Mouse (Mus musculus): ENCODE results near the gene Zfp639.
A peak's percentile ranks its signal among the peaks of the same experiment; 100 is the strongest.

Zfp639 gene

DNA sequence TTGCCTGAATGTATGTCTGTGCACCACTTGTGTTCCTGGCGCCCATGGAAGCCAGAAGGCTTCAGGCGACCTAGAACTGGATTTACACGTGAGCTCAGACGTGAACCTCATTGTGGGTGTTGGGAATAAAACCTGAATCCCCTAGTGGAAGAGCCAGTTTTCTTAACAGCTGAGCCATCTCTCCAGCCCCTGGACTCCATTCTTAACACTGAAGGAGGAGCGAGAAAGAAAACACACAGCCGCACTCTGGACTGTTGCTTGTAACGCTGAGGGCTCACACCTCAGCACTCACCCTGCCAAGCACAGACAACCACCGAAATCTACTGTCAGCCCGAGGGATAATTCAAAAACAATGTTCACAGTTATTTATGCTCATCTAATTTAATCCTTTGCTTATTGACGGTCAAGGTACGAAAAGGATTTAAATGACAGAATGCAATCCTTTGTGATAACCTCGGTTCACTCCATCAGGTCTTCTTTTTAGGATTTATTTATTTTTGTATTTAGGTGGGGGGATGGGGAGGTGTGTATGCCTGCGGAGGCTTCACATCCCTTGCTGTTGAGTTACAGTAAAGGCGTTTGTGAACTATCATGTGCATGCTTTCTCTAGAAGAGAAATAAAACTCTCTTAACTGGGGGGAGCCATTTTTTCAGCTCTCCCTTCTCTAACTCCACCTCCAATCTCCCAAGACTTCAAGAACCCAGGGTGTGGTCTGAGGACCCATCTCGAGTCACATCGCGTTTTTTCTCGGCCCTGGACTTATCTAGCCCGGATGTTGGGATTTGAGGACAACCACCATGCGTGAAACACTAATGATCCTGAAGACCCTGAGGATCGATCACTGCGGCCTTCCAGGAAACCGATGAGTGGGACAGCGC lies at the start of gene Zfp639:
TSS of gene Zfp639 (plus strand) at position 764 of the 879 bp plus-strand sequence.
- DNase-seq (ENCODE audit: low spot score in 2 of 2), result no peak

DNA sequence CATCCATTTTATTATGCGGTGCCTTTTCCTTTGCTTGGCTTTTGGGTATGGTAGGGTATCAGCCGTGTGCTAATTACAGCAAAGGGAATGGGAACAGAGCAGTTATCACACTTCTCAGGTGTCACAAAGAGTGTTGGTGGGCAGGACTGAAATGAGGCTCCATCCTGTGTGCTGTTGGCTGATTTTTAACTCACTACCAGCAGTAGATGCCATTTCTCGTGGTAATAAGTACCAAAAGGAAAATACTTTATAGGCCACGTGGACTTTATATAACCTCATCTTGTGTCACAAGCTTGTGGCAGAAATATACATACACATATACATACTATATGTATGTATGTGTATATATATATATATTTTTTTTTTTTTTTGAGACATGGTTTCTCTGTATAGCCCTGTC lies 42.7 kb upstream of the Zfp639 start:
- no peak for DNase-seq (ENCODE audit: low spot score in 2 of 2)

DNA sequence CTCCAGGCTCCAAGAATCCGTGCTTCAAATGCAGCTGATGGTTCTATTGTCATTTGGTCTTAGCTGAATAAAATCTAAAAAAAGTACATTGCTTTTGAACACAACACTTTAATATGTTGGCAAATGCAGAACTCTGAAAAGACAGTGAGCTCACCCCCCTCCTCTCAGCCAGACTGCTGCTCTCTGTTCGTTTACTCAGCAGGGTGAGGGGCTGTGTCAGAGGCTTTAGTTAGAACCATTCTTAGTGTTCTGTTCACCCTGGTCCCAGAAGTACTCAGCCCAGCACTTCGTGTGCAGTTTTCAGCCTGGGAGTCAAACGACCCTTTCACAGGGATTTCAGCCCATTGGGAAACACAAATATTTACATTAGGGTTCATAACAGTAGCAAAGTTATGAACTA lies 41.6 kb upstream of the Zfp639 start:
- no peak for DNase-seq (ENCODE audit: low spot score in 2 of 2)

DNA sequence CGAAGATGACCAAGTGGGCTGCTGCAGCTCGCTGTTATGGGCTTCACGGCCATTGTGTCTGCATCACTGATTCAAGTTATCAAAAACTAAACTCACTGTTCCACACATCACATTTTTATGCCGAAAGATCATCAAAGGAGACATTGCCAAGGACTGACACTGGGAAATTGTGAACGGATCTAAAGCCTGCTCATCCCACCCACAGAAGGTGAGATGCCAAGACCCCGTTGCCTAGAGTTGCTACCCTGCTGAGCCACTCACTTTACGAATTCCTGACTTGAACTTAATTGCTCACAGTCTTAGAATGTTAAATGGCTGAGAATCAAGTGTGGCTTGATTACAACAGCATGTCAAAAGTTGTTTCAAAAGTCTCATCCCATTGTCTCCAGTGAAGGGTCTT lies 39.6 kb upstream of the Zfp639 start:
- DNase-seq (ENCODE audit: low spot score in 2 of 2), result no peak

DNA sequence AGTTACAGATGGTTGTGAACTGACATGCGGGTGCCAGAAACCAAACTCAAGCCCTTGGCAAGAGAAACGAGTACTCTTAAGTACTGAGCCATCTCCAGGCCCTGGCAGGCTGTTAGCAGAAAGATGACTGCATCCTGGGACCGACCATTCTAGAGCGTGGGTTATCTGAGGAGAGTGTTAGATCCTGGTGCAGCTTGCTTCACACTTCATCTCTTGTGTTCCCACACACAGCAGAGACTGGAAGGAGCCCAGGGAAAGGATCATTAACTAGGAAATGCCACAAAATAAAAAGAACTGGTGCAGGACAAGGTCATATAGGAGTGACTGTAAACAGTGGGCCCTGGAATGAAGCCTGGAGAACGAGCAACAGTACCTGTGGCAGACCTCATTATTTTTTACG lies 39.0 kb upstream of the Zfp639 start:
- peak; percentile 14 to 23 for DNase-seq (ENCODE audit: low spot score in 2 of 2)

DNA sequence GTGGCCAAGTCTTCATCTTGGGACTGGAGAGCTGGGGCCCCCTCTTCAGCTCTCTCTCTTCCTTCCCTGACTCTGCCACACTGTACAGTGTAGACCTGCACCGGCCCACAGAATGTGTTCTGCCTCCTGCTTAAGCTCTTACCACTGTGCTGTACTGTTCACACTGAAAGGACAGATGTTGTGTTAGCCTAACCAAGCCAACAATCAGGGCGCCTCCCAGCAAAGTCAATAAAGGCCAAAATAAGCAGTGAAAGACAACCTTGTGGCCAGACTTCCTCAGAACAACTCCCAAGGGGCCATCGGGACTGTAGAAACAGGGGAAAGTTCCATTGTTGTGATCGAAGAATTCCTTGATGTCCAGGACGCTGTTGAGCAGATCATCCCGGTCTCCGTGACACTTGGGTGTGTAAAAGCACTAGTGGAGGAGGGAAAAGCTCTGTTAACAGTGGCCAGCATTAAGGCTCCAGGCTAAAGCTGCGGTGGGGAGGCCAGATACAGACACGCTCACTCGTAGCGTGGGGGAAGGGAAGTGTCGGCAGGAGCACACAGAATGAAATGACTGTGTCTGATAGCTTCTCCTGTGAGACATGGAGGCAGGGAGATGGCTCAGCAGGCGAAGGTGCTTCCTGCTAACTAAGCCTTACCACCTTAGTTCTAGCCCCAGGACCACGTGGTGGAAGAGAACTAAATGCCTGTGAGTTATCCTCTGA lies 37.7 kb upstream of the Zfp639 start:
- no peak for DNase-seq (ENCODE audit: low spot score in 2 of 2)

DNA sequence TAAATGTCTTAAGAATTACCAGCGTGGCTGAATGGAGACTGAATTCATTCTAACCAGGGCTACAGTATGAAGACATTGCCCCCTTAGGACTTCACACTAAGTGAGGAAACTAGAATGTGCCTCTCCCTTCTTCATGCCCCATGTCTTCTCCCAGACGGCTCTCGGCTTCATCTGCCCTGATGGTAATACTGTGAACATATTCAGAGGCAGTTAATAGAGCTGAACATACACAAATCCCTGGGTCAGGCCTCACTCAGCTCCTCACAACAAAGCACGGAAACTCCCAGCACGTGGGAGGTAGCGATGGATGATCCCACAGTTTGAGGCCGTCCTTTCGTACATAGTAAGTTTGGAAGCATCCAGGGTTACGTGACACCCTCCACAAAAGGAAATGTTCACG lies 36.9 kb upstream of the Zfp639 start:
- no peak for DNase-seq (ENCODE audit: low spot score in 2 of 2)

DNA sequence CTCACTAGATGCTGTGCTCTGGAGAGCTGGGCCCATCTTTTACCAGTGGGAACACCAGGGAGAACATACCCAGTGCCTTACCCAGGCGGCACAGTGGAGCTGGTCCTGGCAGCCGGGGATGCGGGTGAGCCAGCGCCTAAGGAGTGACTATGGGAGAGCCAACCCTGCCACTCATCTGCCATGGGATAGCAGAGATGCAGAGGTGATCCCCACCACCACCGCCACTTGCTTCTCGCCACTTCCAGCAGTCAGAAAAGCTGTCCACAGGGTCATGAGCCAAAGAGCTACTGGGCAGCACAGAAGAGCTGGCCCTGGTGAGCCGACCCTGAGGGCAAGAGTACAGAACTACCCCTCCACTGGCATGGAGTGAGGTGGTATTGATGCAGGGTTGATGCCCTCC lies 30.1 kb upstream of the Zfp639 start:
- DNase-seq (ENCODE audit: low spot score in 2 of 2), result no peak

DNA sequence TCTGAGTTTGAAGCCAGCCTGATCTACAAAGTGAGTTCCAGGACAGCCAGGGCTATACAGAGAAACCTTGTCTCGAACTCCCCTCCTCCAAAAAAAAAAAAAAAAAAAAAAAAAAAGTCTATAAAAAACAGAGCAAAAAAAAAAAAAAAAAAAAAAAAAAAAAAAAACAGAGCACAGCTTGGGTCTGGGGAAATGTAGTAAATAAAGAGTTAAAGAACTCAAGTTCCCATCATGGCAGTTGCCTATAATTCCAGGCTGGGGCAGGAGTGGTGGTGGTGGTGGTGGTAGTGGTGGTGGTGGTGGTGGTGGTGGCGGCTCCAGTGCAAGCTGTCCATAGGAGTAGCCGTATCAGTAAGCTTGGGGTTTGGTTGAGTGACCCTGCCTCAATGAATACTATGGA lies 27.0 kb upstream of the Zfp639 start:
- no peak for DNase-seq (ENCODE audit: low spot score in 2 of 2)

DNA sequence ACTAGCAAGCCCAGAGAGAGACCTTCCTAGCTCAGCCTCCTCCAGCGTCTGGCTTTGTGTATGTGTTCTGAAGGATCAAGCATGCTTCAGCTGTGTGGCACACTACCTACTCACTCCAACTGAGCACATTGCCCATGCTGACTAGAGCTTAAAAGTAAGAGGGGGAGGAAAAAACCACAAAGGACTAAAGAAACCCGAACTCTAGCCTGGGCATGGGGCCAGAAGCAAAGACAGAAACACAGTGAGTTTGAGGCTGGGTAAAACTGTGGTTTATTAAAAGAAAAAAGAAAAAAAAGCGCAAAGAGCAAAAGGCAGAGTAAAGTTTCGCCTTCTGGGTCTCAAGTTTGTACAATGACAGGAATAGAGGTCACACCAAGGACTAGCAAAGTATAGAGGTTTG lies 23.5 kb upstream of the Zfp639 start:
- no peak for DNase-seq (ENCODE audit: low spot score in 2 of 2)

DNA sequence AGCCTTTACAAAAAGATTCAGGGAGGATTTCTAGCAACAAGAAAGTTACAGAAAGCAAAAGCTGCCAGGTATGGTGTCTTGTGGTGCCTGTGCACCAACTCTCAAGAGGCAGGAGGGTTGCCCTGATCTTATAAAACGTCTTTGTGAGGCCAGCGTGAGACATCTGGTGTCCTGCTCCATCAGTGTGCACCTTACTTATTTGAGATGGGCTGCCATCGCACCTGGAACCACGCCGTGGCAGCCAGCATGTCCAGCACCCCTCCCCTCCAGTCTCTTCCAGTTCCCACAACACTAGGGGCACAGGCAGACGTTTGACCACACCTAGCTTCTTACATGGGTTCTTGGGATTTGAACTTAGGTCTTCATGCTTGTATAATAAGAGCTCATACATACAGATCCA lies 21.9 kb upstream of the Zfp639 start:
- no peak for DNase-seq (ENCODE audit: low spot score in 2 of 2)

DNA sequence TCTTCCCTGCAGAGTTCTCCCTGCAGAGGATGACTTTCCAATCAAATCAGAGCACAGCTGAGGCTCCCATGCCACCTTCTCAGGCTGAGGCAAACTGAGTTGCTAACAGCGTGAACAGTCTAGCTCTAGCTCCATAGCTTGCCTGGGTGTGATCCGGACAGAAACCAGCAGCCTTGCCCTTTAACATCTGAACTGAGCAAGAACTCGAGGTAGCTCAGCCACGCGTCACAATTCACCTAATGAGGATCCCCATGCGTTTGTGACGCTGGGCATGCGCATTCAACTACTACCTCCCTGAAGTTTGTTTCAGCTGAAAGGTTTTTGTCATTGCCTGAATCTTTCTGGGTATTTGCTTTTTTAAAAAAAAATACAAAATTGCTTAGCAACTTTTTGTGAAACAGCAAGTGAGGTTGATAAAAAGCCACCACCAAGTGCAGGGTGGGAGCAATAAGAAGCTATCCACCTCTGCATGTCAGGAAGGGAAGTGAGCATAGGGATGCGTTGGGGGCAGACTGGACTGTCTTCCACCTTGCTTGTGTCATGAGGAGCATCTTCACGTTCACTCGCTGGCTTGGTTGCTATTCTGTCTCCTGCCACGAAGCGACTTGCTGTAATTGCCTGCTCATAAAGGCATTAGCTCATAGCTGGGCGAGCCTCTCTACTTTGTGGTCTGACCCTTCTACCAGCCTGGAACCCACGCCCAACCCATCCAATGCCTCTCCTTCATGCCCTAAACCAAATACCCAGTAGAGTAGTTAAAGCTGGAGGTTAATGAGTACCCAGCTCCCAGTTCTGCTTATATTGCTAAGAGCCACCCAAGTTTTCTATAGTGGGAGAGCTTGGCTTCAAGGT lies 19.8 kb upstream of the Zfp639 start:
- no peak for DNase-seq (ENCODE audit: low spot score in 2 of 2)

DNA sequence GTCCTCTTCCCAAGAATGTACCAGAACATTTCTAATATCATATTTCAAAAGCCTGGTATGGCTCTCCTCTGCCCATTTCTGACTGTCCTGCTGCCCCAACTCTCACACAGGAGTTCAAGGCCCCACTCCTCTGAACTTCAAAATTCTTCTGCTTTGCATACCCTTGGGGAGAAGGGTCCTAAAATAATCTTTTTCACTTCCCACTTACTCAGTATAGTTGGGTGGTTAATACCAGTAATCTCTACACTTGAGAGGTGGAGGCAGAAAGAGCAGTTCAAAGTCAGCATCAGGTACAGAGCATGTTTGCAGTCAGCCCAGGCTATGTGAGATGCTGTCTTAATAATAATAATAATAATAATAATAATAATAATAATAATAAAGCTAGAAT lies 19.1 kb upstream of the Zfp639 start:
- no peak for DNase-seq (ENCODE audit: low spot score in 2 of 2)

DNA sequence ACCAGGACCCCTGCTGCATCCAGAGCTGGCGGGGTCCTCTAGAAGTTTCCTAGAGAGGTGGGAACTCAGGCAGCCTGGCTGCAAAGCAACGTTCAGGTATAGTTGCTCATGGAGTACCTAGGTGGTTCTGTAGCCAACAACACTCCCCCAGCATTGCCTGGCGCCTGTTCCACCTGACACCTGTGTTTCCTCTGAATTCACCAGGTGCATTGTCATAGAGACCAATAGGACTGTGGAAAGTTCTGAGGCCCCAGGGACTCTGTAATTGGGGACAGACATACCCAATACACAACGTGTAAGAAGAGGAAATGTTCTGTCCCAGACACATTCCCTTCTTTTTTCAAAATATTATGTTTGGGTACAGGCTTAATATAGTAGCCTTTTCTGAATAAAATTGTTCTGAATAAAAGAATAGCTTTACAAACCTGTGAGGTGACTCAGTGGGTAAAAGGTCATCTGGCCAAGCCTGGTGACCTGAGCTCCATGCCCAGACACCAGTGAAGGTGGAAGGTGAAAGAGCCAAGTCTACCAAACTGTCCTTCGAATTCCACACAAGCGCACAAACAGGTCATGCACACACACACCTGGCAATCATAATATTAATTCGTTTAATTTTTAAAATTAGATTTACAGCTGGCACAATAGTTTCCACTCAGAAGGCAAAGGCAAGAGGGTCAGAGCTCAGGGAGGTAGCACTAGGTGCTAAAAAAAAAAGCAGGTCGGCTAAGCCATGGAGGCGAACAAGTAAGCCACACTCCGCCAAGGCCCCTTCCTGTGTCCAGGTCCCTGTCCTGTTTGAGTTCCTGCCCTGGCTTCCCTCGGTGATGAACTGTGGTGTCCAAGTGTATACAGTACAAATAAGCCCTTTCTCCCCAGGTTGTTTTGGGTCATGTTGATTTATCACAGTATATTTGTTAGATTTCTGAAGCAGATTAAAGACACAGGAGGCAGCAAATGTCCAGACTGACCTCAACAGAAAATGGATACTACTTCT lies 17.7 kb upstream of the Zfp639 start, which contains the start of gene Kcnmb3:
TSS of gene Kcnmb3 (minus strand) at position 135 of the 994 bp plus-strand sequence.
- no peak for DNase-seq (ENCODE audit: low spot score in 2 of 2)

DNA sequence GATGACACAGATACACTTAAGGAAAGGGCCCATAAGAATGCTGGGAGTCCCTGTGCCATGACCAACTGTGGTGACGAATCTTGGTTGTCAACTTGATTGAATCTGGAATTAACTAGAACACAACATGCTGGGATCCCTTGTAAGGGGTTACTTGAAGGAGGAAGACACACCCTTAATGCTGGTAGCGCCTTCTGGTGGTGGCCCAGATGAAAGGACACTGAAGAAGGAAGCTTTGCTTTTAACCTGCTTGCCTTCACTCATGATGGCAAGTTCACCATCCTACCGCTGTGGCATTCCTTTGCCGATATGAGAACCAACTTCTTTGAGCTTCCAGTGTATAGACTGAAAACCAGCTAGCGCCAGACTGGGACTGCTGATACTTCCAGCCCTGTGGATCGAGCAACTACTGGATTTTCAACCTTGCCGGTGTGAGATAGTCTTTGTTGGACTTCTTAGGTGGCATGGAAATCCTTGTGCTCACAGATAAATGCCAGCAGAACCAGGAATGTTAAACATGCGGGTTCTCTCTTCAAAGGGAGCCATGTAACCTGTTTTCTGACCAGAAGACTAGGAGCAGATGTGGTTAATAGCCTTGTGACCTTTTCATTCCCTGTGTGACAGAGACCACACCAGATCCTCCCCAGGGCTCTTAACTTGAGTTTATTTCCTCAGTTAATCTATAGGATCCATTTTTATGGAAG lies 15.5 kb upstream of the Zfp639 start:
- no peak for DNase-seq (ENCODE audit: low spot score in 2 of 2)

DNA sequence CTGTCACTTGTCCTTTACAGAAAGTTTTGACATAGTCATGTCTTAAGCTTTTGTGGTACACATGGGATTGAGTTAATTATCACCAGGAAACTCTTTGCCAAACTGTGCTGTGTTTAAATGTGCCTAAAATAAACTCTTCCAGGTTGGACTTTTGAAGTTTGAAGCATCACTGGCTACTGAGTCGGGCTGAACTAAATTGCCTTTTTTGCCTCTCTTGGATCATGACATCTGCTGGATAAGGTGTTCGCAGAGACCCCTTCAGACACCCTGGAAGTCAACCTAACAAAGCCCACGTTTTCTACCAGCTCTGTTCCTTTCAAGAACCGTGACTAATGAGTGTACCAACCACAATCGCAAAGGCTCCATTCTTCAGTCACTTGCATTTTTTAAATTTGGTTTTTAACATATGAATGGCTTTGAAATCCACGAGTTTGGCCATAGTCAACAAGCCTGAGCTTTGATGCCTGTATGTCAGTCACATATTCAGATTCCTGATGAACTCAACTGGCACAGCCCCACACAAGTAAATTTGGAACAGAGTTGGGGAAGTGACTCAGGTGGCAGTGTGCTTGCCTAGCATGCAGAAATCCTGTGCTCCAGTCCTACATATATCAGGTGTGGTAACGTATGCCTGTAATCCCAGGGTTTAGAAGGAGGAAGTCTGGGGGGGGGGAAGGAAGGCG lies 14.8 kb upstream of the Zfp639 start:
- DNase-seq (ENCODE audit: low spot score in 2 of 2), result no peak

DNA sequence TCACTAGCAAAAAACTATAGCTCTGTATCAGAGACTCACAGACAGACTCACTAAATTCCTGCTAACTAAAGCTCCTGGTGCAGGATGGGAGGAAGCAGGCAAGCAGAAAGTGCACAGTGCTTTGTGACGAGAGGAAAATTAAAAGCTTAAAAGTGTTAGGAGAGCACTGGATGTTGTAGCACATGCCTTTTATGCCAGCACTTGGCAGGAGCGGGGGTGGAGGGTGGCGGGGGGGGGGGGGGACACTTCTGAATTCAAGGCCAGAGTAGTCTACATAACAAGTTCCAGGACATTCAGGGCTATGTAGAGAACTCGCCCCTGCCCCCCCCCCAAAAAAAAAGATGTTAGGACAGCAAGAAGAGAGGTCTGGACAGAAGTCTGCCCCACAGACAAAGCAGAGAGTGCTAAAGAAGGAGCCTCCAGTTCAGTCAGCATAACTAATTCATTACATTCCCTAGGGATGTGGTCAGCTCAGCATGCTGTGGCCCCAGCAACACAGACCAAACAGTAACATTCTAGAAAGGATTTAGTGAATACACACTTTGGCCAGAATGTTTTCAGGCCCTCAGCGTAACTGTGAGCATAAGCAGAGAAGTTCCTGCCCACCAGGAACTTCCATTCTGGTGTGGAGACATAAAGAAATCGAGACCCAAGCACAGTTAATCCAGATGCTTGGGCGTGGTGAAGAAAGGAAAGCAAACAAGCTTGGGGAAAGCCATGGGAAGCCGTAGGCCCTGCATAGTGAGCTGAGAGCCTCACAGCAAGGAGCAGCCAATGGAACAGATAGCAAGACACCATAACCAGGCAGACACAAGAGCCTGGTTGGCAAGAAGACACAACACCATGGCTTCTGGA lies 14.0 kb upstream of the Zfp639 start:
- no peak for DNase-seq (ENCODE audit: low spot score in 2 of 2)

DNA sequence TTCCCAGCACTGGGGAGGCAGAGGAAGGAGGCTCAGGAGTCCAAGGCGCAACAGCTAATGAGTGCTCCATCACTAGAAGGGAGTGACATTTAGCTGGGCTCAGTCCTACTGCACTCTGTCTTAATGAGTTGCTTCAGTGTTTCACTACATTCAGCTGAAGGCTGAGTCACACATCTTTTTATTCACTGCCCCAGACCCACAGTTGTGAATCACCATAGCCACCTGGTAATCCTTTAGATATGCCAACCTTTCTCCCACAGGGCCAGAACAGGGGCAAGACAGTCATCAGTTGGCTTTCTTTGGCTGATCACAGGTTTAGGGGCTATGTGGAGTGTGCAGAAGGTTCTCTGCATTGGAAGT lies 13.4 kb upstream of the Zfp639 start:
- DNase-seq (ENCODE audit: low spot score in 2 of 2), result no peak

DNA sequence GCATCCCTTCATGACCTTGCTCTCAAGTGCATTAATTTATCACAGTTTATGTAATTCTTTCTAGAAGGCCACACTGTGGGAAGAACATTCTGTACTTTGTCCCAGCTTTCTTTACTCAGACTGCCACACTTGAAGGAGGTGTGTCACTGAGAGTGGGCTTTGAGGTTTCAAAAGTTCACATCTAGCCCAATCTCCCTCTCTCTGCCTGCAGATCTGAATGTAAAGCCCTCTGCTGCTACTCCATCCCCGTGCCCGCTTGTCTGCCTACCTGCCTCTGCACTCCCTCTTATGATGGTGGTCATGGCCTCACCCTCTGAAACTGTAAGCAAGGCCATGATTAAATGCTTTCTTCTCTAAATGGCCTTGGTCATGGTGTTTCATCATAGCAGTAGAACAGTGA lies 9.7 kb upstream of the Zfp639 start:
- no peak for DNase-seq (ENCODE audit: low spot score in 2 of 2)

Data from frontal cortex, postnatal 14 days (tissue).